Mouse (Mus musculus) erythroid progenitor cell, adult 5-6 weeks (primary cell): Measurements from ENCODE around the gene Olfr131. TPM values are rescaled to one million over a fixed set of nuclear protein-coding genes. Genes with fewer than 3 reads are reported as not detected.
"Not testable (repeated sequence)": the region's sequence is repeated elsewhere in the genome, so short reads cannot be mapped to it uniquely, and the experiment has no call there.

Source experiments
- ATAC-seq: replicated peaks from 2 replicates; pipeline ENCODE4 v1.8.0; 2016; ENCODE audit warnings: moderate number of reproducible peaks, mild to moderate bottlenecking, moderate TSS enrichment, inconsistent platforms; ENCODE audit not compliant: poor library complexity, low FRiP score, severe bottlenecking
- total RNA-seq, 2 experiments: library from RNA; stranded (forward) in 1 of 2; stranded (reverse) in 1 of 2; fragments of 150-400 nt in 1 of 2; fragments of 186-747, 209-891 nt in 1 of 2; gene quantifications; 2 replicates each; pipeline versions ENCODE4 v1.2.3 to v1.2.4; 2015 to 2017; ENCODE audit warnings: low replicate concordance in 2 of 2

The Olfr131 gene
- total RNA-seq (2015; ENCODE audit: low replicate concordance): not detected in 2 replicates
- not detected in 2 replicates for total RNA-seq (2017; ENCODE audit: low replicate concordance)

DNA sequence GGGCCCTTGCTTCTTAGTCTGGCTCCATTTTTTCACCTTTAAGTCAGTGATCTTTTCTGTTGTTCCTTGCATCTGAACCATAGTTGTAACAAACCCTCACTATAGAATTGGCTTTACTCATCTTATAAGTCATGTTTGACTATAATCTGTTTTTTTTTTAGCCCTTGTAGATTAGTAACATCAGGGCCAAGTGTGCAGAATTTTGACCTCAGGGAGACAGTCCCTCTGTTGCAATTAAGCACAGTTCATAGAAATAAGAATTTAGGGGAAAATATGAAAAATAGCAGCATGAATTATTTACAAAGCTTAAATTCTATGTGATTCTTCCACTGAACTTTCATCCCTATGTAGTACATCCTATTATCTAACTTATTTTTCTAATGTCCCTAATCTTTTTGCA lies at the start of gene Olfr131:
Gene Olfr131, minus strand, starts transcription at position 101 of the 400 bp plus-strand sequence.
- no peak for ATAC-seq

DNA sequence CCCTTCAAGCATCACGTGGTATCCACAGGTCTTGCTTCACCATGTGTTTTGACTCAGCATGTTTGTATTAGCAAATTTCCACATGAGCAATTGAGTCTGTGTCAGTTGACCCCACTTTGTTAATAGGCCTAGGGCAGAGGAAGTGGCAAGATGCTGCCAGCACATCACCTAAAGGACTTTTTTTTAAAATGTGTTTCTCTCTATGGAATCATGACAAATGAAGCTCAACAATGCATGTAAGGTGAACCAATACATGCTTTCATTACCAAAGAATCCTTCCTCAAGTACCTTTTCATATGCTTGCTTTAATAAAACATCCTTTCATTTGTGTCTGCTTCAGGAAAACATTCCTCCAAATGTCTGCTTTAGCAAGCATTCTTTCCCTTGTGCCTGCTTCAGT lies 45.9 kb upstream of the Olfr131 start, which contains the start of gene Olfr132:
Gene Olfr132, minus strand, starts transcription at position 101 of the 400 bp plus-strand sequence.
- ATAC-seq: no peak

DNA sequence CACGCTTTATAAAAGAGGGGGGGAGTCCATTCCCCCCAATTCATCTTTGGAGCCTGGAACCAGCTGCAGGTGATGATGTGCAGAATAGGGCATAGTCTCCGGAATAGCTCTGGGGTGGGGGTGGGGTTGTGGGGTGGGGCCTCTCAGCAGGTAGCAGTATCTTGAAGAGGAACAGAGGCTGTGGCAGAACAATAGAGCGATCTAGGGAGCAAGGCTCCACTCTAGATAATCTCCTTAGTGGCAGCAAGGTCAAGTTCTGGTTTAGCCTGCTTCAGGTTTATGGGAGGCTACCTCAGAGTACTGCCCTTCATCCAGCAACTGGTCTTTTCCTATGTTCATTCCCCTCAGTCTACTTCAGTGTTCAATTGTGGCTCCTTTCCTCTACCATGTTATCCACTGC lies 36.9 kb upstream of the Olfr131 start:
- not testable (repeated sequence) for ATAC-seq

DNA sequence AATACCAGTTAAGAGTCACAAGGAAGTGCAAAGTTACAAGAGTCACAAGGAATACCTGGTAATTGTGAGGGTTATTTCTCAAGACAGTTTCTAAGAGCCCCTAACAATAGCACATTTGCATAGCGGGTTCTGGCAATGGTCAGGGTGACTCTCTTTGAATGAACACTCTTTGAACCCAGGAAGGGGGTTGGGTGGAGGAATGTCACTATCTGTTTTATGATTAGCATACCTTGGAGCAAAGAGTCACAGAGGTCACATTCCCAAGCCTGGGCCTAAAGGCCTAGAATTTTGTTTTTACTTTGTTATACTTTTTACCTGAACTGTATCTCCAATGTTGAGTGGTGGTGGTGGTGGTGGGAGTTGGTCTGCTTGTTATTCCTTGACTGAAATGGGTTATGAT lies 35.7 kb upstream of the Olfr131 start:
- ATAC-seq: not testable (repeated sequence)

DNA sequence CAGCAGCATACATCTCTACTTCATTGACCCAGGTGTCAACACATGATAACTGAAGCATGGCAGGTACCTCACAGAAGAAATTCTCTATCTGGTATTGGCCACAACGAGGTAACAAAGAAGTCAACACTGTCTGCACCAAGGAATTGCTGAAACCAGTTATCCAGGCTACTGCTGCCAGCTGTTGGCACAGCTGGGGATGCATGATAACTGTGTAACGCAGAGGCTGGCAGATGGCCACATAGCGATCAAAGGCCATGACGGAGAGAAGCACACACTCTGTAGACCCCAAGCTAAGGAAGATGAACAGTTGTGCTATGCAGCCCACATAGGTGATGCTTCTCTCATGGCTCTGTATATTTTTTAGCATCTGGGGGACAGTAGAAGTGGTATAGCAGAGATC lies 6.1 kb downstream of the Olfr131 start:
- no peak for ATAC-seq

DNA sequence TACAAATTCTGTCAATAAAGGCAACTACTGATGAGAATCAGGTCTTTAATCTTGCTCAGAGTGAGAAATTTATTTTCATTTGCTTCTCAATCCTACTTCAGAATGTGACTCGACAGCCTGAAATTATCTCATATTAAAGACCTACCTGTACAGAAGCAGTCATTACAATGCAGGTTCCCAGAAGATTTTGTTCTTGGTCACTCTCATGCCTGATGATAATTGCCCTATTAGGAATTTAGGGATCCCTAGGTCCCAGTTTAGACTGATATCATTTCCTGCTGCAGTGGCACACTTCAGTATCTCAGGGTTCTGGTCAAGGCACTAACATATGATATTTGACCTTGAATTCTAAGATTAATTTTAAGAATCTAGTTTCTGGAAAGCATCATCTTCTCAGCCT lies 24.9 kb downstream of the Olfr131 start, which contains the start of gene Olfr130:
Gene Olfr130, plus strand, starts transcription at position 301 of the 400 bp plus-strand sequence.
- no peak for ATAC-seq

DNA sequence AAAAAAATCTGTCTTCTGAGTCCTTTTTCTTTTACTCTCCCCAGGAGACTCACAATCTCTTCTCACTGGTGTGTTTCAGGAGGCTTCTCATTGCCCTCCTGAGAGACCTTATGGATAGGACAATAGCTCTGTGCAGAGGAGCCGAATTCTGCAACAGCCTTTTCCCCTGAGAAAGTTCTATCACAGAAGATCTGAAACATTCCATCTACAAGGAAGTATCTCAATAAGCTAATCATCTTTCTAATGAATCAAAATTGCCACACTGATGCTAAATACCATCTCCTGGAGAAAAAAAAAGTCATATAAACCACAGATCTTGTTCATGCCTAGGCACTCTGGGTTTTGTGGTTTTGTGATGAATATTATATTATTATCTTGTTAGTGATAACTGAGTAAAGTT lies 28.5 kb downstream of the Olfr131 start, which contains the start of gene Olfr129:
Gene Olfr129, minus strand, starts transcription at position 101 of the 400 bp plus-strand sequence.
- no peak for ATAC-seq

Other genes starting within 250 kb of the Olfr131 start
- not detected in 2 replicates for gene Olfr126, start 241.2 kb downstream of the Olfr131 start, total RNA-seq (2015; ENCODE audit: low replicate concordance)
- not detected in 2 replicates for gene Olfr126, start 241.2 kb downstream of the Olfr131 start, total RNA-seq (2017; ENCODE audit: low replicate concordance)
- not detected in 2 replicates for gene Olfr127, start 188.3 kb downstream of the Olfr131 start, total RNA-seq (2015; ENCODE audit: low replicate concordance)
- not detected in 2 replicates for gene Olfr127, start 188.3 kb downstream of the Olfr131 start, total RNA-seq (2017; ENCODE audit: low replicate concordance)
- gene Olfr128, start 168.1 kb downstream of the Olfr131 start, total RNA-seq (2015; ENCODE audit: low replicate concordance): not detected in 2 replicates
- not detected in 2 replicates for gene Olfr128, start 168.1 kb downstream of the Olfr131 start, total RNA-seq (2017; ENCODE audit: low replicate concordance)
- gene Olfr761, start 135.6 kb downstream of the Olfr131 start, total RNA-seq (2015; ENCODE audit: low replicate concordance): not detected in 2 replicates
- not detected in 2 replicates for gene Olfr761, start 135.6 kb downstream of the Olfr131 start, total RNA-seq (2017; ENCODE audit: low replicate concordance)
- not detected in 2 replicates for gene Olfr129, start 28.6 kb downstream of the Olfr131 start, total RNA-seq (2015; ENCODE audit: low replicate concordance)
- gene Olfr129, start 28.6 kb downstream of the Olfr131 start, total RNA-seq (2017; ENCODE audit: low replicate concordance): not detected in 2 replicates
- not detected in 2 replicates for gene Olfr130, start 24.8 kb downstream of the Olfr131 start, total RNA-seq (2015; ENCODE audit: low replicate concordance)
- gene Olfr130, start 24.8 kb downstream of the Olfr131 start, total RNA-seq (2017; ENCODE audit: low replicate concordance): not detected in 2 replicates
- not detected in 2 replicates for gene Olfr132, start 45.8 kb upstream of the Olfr131 start, total RNA-seq (2015; ENCODE audit: low replicate concordance)
- not detected in 2 replicates for gene Olfr132, start 45.8 kb upstream of the Olfr131 start, total RNA-seq (2017; ENCODE audit: low replicate concordance)
- gene Olfr133, start 56.6 kb upstream of the Olfr131 start, total RNA-seq (2015; ENCODE audit: low replicate concordance): not detected in 2 replicates
- gene Olfr133, start 56.6 kb upstream of the Olfr131 start, total RNA-seq (2017; ENCODE audit: low replicate concordance): not detected in 2 replicates
- gene Olfr134, start 82.7 kb upstream of the Olfr131 start, total RNA-seq (2015; ENCODE audit: low replicate concordance): not detected in 2 replicates
- gene Olfr134, start 82.7 kb upstream of the Olfr131 start, total RNA-seq (2017; ENCODE audit: low replicate concordance): not detected in 2 replicates
- gene Olfr135, start 115.6 kb upstream of the Olfr131 start, total RNA-seq (2015; ENCODE audit: low replicate concordance): not detected in 2 replicates
- not detected in 2 replicates for gene Olfr135, start 115.6 kb upstream of the Olfr131 start, total RNA-seq (2017; ENCODE audit: low replicate concordance)
- not detected in 2 replicates for gene Olfr138, start 172.3 kb upstream of the Olfr131 start, total RNA-seq (2015; ENCODE audit: low replicate concordance)
- gene Olfr138, start 172.3 kb upstream of the Olfr131 start, total RNA-seq (2017; ENCODE audit: low replicate concordance): not detected in 2 replicates
- gene Olfr137, start 218.9 kb upstream of the Olfr131 start, total RNA-seq (2015; ENCODE audit: low replicate concordance): not detected in 2 replicates
- not detected in 2 replicates for gene Olfr137, start 218.9 kb upstream of the Olfr131 start, total RNA-seq (2017; ENCODE audit: low replicate concordance)
- gene Olfr136, start 241.1 kb upstream of the Olfr131 start, total RNA-seq (2015; ENCODE audit: low replicate concordance): not detected in 2 replicates
- not detected in 2 replicates for gene Olfr136, start 241.1 kb upstream of the Olfr131 start, total RNA-seq (2017; ENCODE audit: low replicate concordance)